Mouse (Mus musculus) spleen, adult 2 months (tissue): ENCODE results near the gene Asb3.

ENCODE experiments used
- CTCF ChIP-seq: fragments of 200-500 bp; IDR thresholded peaks from 2 replicates; pipeline ENCODE4 v1.5.1; 2011; ENCODE audit warnings: mild to moderate bottlenecking, inconsistent platforms; ENCODE audit not compliant: insufficient read depth, insufficient read length, insufficient replicate concordance; ENCODE audit errors: extremely low read depth
- POLR2A ChIP-seq: fragments of 200-500 bp; IDR thresholded peaks from 2 replicates; pipeline ENCODE4 v1.6.1; 2011; ENCODE audit warnings: low read depth, low read length, inconsistent platforms

DNA sequence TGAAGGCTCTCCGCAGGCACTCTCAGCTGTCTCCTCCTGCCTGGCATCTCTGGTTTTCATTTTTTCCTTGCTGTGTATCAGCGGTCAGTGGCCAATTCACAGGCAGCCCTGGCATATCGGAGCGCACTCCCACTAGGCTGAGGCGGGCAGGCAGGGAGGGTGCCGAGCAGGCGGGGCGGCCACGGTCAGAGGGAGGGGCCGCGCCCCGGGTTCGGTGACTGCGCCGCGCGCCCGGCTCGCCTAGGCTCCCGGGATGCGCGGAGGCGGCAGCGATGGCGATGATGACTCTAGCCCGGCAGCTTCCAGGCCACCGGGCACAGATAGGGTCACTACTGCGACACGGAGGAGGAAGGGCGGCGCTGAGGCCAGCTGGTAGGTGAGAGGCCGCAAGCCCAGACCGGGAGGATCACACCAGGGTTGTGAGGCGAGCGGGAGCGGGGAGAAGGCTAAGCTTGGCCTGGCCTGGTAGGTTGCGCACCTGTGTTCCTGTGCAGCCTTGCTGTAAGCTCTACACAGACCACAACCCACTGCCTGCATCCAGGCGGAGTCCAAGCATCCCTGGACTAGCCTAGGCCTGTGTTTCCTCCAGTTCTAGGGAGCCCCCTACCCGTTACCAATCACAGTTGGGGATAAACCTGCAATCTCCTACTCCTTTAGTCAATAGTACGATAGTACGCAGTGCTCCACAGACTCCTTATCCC, at the start of gene Asb3, which contains the start of gene Gpr75:
- TF ChIP-seq CTCF = no peak
- TF ChIP-seq POLR2A = no peak
